Mouse (Mus musculus) A20 (cell line): Measurements from ENCODE around the gene Cuedc1.

Experiments
- DNase-seq: peaks from one replicate; pipeline ENCODE4 v3.0.0-alpha.2; 2011; ENCODE audit warnings: low read depth, low spot score

Cuedc1 gene

DNA sequence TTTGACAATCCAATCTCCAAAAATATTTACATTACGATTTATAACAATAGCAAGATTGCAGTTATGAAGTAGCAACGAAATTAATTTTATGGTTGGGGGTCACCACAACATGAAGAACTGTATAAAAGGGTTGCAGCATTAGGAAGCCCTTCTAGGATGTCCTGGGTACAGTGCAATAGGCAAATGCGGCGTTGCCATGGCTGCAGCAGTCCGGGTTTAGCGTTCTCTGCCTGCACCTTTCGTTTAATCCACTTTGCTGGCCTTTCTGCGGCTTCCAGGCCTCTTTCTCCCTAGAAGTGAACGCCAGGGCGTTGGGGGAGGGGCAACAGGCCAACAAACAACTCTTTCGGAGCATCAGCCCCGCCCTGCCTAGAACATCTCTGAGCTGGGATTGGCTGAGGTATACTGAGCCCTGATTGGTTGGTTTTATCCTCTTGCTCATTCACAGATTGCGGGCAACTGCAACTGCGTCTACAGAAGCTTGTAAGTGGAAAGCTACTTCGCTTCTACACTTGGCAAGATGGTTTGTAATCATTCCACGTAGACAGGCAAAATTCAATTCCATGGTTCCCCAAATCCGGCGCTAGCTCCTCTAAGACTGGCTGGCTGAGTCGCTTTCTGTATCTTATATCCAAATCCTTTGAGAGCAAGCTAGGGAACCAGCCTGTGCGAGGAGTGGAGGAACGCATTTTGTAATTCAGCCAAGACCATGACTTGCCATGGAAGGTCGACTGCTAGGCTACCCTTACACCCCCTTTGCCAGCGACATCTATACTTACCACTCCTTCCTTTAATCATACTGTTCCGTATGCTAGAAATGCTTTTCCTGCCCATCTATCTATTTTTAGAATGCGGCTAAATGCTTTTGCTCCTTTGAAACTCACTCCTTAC is 10.9 kb upstream of the Cuedc1 start:
- no peak for DNase-seq

DNA sequence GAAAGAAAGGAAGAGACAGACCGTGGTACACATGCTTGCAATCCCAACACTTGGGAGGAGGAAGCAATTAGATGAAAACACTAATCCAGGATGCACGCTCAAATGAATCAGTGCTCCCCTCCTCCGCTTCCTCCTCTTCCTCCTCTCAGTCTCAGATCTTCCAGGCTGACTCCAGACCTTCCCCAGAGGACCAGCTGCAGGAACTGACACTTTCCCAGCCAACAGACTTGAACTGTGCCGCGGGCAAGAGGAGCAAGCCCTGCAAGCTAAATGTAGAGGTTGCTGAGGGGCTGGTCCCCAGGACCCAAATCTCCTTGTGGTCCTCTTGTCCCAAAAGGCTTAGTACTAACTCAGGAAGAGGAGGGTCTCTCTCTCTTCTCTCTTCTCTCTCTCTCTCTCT is 8.7 kb upstream of the Cuedc1 start:
- DNase-seq, result no peak

DNA sequence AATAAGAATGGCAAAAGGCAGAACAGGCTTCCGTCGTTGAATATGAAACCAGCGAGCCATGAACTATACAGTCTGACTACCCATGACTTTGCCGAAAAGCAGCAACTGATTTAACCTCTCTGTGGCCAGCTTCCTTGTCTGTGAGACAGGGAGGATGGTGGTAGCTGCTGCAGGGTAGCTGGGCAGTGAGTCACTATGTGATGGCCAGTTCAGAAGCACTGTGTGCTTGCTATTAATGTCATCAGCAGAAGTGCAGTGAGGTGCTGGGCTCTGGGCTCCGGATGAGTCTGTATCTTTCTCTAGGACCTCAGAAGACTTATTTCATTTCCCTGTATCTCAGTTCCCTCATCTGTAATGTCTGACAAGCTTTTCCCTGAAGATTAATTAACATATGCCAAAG is 7.6 kb upstream of the Cuedc1 start:
- no peak for DNase-seq

DNA sequence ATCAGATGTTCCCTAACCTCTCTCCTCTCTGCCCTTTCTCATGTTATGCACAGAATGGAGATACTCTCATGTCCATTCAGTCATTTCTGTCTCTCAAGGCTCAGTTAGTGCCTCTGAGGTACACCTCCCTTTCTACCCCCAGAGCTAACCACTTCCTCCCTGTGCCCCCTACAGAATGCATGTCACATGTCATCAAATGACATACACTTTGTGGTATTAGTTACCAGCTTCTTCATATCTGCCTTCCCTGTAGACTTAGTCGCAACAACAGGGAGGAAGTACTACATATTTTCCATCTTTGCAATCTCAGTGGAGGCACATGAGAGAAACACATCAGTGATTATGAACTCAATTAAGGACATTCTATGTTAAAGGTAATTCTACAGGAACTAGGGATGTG is 5.9 kb upstream of the Cuedc1 start:
- no peak for DNase-seq

DNA sequence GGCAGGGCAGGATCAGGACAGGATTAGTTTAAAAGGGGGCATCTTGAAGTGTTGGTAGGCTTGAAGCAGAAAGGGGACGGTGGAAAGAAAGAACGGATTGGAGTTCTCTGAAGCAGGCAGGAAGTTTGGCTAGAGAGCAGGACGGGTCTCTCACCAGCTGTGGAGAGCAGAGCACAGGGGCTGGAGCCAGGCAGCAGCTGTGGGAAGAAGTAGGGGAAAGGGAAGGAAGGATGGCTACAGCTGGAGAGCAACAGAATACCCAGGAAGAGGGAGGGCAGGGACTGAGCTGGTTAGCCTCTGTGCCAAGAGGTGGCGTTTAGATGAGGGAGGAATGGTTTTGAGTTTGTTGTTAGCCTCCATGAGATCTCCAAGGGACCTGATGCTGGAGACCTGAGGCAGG is 685 bp upstream of the Cuedc1 start:
- DNase-seq, result no peak

DNA sequence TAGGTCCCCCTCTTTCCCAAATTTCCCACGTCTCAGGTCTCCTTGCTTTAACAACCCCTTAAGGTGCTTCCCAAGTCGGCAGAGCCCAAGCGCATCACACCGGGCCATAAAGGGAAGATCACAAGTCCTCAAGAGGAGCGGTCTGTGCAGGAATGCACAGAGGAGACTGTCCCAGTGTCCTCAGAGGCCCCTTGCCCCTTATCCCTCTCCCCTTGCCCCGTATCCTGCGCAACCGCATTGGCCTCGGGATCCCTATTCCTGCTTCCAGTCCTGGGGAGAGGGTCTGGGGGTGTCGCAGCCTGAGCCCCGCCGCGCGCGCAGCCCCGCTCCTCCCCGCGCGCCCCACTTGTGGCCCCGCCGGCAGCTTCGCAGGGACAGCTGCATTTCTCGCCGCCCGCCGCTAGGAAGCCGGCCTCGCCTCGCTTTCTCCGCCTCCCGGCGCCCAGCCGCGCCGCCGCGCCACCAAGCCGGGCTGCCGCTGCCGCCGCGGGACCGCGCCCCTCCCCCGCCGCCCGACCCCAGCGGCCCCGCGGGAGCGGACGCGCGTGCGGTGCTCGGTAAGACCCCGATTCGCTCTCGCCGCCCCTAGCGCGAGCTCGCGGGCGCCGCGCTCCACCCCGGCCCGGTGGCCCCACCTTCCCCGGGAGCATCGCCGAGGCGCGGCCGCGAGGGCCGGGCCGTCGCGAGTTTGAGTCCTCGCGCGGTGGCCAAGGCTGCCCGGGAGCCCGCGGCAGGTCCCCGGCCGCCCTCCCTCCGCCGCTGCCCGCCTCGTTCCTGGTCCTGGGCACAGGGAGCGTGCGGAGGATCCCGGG is 1.1 kb downstream of the Cuedc1 start:
- peak; percentile 64 for DNase-seq

DNA sequence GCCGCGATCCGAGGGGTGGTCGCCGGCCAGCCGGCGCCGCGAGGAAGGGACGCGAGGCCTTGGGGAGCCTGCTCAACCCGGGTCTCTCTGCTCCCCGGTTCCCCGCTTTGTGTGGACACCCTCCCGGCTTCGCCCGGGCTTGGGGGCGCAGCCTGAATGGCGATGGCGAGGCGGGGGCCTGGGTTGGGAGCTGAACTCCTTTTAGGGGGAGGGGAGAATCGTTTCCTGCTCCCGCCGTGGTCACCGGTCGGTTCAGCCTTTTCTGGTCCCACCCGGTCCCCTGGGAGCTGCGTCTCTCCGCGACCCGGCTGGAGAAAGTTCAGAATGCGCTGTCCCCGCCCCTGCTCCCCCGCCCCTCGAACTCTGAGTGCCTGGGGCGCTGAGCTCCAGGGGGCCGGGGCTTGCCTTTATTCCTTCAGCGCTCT is 1.8 kb downstream of the Cuedc1 start:
- DNase-seq, result no peak

DNA sequence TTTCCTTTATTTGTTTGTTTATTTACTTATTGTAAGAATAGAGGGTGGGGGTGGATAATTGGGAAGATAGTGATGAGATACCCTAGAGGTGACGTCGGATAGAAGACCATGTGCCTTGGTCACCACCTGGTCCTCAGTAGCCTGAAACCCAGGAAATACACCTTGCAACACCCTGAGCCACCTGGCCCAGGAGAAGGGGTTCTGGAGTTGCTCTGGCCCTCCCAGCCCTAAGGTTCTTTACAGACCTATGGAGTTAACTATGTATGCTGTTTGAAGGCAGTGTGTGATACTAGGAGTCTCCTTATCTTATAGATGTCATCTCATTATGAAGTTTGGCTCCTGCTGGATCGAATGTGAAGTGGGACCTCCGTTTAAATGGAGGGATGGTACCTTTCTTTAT is 2.3 kb downstream of the Cuedc1 start:
- no peak for DNase-seq

DNA sequence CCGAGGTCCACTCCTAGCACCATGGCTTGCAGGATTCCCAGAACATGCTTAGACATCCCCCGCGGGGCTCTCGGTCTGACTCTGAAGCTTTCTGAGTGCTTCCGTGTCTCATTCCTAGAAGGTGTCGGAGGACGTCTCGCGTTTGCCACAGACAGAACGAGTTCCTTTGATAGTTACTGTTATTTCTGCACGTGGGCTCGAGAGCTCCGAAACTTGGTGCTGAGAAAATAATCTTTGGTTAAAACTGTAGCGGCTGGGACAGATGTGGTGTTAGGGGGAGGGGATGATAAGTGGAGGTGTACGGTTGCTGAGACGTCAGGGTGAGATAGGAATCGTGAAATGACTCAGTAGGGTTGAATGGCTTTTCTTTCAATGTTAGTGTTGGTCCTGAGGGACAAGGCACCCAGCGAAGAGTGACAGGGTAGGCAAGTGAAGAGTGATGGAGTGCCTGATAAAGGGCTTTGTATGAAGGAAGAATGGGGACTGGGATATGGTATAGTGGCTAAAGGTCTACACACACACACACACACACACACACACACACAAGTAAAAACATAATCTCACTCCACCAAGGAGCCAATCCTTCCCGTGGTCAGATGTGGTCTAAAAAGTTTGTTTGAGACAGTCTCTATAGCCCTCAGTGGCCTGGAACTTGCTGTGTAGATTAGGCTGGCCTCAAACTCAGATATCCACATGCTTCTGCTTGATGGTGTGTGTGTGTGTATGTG is 5.5 kb downstream of the Cuedc1 start:
- DNase-seq, result no peak

DNA sequence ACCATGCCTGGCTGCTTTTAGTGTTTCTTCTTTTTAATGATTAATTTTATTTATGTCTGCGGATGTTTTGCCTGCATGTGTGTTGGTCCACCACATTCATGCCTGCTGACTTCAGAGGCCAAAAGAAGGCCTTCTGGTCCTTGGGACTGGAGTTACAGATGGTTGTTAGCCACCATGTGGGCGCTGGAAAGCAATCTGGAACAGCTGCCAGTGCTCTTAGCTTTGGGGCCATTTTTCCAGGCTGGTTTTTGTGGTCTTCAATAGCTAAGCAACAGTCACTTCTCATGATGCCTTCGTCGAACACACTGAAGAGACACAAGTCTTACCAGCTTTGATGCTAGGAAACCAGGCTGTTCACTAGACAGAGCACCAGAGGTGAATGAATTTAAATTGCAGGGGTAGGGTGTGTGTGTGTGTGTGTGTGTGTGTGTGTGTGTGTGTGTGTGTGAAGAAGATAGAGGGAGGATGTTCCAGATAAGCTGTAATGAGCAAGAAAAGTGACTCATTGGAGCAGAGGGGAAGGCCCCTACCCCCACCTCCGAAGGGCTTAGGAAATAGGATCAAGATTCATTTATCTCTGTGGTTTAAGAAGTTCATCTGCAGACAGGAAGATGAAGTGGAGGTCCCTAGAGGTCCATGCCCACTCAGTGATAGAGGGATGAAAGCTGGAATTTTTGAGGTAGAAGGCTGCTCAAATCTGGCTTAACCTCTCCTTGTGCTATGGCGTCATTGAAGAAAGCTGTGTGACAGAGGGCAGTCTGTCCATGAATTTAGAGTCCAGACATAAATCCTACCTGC is 7.8 kb downstream of the Cuedc1 start:
- no peak for DNase-seq

DNA sequence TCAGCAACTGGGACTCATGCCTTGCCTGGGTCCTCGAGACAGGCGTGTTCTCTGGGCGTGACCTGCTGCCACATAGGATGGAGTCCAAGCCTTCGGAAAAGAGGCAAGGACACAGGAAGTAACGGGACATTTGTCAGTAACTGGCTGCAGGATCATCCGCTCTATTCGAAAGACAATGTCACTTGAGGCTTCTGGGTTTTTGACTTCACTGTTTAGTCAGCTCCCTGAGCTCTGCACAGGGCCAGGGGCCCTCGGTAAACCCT is 8.4 kb downstream of the Cuedc1 start:
- DNase-seq, result no peak

DNA sequence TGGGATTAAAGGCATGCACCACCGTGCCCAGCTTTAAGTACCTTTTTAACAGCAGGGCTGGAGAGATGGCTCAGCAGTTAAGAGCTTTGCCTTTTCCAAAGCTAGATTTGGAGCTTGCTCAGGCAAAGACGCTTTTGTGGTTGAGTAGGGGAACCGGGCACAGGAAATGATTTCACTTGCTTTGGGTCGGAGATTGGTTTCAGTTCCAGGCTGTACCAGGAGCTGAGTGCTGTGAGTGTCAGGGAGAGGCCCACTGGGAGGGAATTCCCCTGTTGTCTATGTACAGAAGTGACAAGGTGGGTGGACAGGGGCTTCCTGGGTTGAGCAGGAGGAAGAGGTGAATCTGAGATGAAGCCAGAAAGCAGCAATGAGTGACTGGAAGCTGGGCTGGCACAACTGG is 9.5 kb downstream of the Cuedc1 start:
- peak; percentile 77 for DNase-seq

DNA sequence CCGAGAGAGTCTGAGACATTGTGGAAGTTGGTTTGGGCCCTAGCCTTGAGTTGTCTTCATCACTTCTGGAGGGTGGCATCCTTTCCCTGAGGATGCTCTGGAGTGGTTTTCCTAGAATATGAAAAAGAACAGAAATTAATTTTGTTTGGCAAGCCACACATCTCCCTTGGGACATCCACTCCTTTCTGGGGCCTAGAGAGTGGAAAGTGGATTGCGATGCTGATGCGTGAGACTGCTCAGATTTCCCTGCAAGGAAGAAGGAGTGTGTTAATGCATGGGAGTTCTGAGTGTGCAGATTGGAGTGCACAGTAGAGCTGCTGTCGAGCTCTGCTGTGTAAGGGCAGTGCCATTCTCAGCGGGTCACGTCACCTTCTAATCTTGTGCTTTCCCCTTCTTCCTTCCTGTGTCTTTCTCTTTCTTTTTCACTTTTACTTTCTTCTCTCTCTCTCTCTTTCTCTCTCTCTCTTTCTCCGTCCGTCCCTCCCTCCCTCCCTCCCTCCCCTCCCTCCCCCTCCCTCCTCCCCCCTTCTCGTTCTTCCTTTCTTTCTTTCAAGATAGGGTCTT is 12.3 kb downstream of the Cuedc1 start:
- DNase-seq, result no peak

DNA sequence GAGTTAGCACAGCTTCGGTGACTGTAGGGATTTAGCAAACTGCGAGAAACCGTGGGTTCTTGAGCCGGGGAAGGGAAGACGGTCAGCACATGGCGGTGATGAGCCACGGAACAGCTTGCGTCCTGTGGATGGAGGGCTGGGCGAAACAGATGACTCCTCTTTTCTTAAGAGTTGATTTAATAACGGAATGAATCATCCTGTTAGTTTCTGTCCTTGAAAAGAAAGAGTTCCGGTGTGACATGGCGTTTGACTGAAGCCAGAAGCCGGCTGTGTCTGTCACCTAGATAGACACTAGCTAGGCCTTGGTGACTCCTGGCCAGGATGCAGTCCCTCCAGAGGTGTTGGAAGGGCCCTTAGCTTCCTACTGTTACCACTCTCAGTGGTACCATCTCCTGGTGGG is 14.2 kb downstream of the Cuedc1 start:
- no peak for DNase-seq

DNA sequence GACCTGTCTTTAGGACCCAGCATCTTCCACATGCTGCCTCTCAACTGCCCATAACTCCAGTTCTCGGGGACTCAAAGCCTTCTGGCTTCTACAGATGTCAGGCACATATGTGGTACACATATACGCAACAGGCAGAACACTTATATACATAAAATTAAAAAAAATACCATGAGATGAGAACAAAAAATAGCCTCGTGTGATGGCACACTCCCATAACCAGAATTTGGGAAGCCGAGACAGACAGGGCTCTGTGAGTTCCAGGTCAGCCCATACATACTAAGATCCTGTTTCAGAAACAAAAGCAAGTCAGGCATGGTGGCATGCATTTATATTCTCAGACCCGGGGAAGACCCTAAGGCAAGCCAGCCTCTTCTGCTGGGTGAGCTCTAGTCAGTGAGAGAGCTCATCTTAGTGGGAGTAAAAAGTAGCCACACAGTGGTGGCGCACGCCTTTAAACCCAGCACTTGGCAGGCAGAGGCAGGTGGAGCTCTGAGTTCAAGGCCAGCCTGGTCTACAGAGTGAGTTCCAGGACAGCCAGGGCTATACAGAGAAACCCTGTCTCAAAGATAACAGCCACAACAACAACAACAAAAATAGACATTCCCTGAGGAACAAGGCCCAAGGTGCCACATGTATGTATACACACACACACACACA is 14.9 kb downstream of the Cuedc1 start:
- no peak for DNase-seq

DNA sequence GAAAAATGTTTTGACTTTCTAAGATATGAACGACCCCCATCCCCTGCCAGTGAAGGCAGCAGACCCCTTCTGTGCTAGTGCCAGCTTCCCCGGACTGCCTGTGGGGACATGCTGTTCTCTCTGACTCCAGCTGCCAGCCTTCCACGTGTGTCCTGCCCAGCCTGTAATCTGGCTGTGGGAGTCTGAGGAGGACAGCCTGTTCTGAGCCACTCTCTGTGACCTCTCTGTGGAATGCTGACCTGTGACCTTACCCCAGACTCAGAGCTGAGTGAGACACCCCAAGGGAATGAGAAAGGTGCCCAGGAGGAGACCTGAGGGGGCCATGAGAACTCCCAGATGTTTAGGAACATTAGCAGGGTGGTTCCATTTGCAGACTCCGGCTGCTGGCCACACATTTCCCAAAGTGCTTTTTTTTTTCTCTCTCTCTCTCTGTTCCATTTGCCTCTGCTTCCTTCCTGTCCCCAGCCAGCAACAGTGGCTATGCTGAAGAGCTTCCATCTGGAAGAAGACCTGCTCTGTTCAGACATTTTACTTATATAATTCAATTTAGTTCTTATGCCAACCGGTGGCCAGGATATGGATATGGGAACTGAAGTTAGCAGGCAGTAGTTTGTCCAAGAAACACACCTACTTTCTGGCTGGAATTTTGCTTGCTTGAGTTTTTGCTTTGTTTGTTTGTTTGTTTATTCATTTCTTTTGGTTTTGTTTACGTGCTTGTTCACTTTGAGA is 15.8 kb downstream of the Cuedc1 start:
- no peak for DNase-seq

DNA sequence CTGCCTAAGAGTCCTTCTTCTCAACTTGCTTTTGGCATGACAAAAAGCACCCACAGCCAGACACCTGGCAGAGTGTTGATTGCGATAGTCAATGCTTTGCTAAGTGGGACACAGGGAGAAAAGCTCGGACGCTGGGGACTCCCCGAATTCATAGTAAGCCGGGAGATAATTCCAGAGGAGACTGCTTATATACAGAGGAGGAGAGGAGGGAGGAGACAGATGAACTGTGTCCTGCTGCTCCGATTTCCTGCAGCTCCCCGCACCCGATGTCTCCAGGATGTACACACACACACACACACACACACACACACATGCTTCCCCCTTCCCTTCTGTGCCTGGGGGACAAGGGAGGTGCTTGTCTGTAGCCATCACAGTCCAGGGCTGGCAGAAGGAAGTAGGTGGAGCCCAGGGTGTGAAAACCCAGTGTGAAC is 17.0 kb downstream of the Cuedc1 start:
- DNase-seq, result no peak

DNA sequence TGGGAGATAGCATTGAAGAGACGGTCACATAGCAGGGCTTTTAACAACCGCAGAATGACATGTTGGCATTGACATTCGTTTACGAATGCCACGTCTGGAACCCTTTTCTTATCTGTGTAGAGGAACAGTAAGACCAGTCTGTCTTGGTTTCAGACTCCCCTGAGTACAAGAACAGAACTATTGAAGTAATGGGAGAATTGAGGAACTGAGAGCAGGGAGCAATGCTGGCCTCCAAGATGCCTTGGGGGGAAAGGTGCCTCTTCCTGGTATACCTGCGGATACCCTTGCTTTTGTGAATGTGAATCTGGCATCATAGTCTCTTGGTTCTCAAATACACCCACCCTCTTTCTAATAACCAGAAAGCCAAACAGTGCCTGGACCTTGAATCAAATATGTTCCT is 18.7 kb downstream of the Cuedc1 start:
- DNase-seq, result peak; percentile 50

DNA sequence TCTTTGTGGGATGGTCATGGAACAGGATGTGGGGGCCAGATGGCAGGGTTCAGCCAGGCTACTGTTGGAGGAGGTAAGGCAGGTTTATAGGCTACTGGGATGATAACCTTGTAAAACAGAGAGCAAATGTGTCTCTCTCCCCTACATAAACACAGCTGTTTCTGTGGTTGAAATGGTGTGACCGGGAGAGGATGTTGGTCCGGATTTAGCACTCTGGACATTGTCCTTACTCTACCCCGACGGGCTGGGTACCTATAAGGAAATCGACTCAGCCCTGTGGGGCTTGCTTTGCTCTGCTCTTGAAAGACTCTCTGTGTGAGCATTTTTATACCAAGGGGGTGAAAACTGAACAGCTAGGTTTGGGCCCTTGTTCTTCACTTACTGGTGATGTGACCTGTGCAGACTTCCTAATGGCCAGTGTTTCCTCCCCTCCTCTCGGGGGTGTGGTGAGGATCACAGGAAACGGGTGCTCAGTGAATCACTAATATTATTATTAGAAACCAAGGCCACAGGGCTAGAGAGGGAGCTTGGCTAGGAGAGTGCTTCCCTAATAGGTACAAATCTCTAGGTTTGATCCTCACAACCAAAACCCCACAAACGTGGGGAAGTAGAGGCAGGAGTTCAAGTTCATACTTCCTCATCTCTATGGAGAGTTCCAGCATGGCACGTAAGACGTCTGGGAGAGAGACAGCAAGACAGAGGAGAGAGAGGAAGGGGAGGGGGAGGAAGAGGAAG is 19.7 kb downstream of the Cuedc1 start:
- DNase-seq, result no peak

DNA sequence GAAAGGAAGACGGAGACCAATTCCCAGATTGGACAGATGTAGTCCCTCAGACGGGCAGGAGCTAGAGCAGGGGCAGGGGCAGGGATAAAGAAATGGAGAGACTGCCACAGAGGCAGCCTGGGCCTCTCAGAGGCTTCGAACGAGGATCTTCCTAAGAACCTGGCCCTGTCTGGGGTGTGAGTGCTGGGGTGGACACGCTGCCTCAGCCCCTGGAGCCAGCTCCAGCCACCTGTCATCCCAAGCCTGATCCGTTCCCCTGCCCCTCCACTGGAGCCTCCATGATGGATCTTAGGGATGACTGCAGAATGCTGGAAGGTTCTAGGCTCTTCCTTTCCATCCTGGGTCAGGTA is 20.2 kb downstream of the Cuedc1 start:
- no peak for DNase-seq
